In genomic region chr10:93818661-93819060, GRCm38 (mm10) we compare ENCODE assay signal across 8 mouse cellular contexts. TPM values are rescaled to one million over a fixed set of nuclear protein-coding genes. Genes with fewer than 3 reads are reported as not detected.
A peak's percentile ranks its signal among the peaks of the same experiment; 100 is the strongest.
DNase-seq lines count a peak whose midpoint lies in the region; ATAC-seq lines count a peak whose summit lies in the region.

No protein-coding gene starts in this region.

- 42% methylated on average over 7 of the region's 7 CpGs for WGBS in hindbrain, embryonic 14.5 days

- H3K4me2 ChIP-seq in hindbrain, embryonic 14.5 days (replicated peaks), result no peak overlapping the region

- intact Hi-C loops in left cerebral cortex, postnatal 25 days (cut with DNase I), result loop anchor here (2.0 to 5.0 kb wide), 2 partner anchors 154 to 298 kb away; no protein-coding TSS in a partner anchor

- H3K9ac ChIP-seq in hindbrain, embryonic 14.5 days, result no peak overlapping the region

- ATAC-seq in hindbrain, embryonic 14.5 days (ENCODE audit: low FRiP score), result no peak

- H3K9me3 ChIP-seq in hindbrain, embryonic 14.5 days (ENCODE audit: control insufficient read depth, low read length), result no peaks in the 10 kb centered on the region

- no peak overlapping the region for H3K27ac ChIP-seq in hindbrain, embryonic 14.5 days

- no peaks in the 10 kb centered on the region for H3K4me1 ChIP-seq in hindbrain, embryonic 14.5 days (replicated peaks; ENCODE audit: control insufficient read depth, insufficient read depth, low read length)

- peaks cover 4% of the 10 kb centered on the region for H3K27me3 ChIP-seq in hindbrain, embryonic 14.5 days (ENCODE audit: control insufficient read depth, insufficient read depth, low read length)

- H3K36me3 ChIP-seq in hindbrain, embryonic 14.5 days (replicated peaks; ENCODE audit: control insufficient read depth, insufficient read depth), result no peaks in the 10 kb centered on the region

- DNase-seq in ovary, postnatal 14 days (ENCODE audit: low spot score), result peak; percentile 68
- DNase-seq in ovary, adult 18-20 months (ENCODE audit: low spot score), result no peak
- peak; percentile 67 for DNase-seq in adrenal gland, adult 2 months
- peak; percentile 87 for DNase-seq in embryo, embryonic 10.5 days (ENCODE audit: low spot score)
- DNase-seq in hindbrain, embryonic 14.5 days (ENCODE audit: low spot score), result peak; percentile 84
- peak; percentile 74 to 81 for DNase-seq in left cerebral cortex, postnatal 25 days (ENCODE audit: low spot score in 2 of 2)
- peak; percentile 74 for DNase-seq in naive thymus-derived CD4-positive, alpha-beta T cell, adult 2 months (ENCODE audit: low read depth)
- peak; percentile 80 for DNase-seq in thymus, postnatal 25 days

- no peak overlapping the region for H3K4me3 ChIP-seq in hindbrain, embryonic 14.5 days (replicated peaks; ENCODE audit: low read length)

RNA-seq across cellular contexts. Expression of gene Usp44, which starts 12.7 kb away (rescaled TPM):
- not detected for total RNA-seq in adrenal gland, adult 2 months (2021)
- polyA plus RNA-seq in adrenal gland, adult 2 months (2012; rRNA removed), result not detected in 2 replicates
- polyA plus RNA-seq in hindbrain, embryonic 14.5 days (2014; fragmentation: Nextera tagmentation; extraction: Ambion mirVana), result 0.17 and 0.34 TPM in 2 replicates
- not detected for total RNA-seq in left cerebral cortex, postnatal 25 days (2021)
